Mouse (Mus musculus) kidney, postnatal 4 days (tissue): ENCODE data around the gene Elovl1.

Source experiments
- DNase-seq, 2 experiments: peaks; one replicate each; pipeline ENCODE4 v3.0.0; 2021; ENCODE audit warnings: mixed read lengths in 2 of 2

Gene Elovl1

DNA sequence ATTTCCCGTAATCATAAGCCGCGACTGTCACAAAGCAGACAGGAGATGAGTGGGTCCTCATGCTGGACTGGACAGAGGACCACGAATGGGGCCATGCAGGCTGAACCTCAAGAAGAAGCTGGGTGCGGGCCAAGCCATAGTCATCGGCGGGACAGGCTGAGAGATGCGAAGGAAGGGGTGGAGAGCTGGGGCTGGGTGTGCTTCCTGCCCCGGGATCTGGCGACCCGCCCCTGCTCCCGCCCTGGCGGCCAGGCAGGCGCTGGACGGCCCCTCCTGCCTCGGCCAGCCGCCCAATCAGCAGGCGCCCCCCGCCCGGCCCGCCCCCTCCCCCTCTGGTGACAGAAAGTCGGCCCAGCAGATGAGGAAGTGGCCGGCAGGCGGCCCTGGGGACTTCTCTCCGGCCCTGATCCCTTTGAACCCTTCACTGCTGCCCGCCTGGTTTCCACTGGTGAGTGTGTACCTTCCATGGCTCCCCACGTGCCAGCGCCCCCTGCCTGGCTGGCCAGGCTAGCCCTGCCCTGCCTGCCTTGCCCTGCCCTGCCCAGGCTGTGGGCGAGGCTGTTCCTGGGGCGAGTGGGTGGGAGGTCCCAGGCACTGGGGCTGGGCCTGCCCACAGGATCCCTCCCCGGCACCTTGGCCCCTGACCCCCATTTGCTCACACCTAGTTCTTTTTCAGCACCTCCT, at the start of gene Elovl1:
Gene Elovl1 (plus strand): TSS at position 326 of the 684 bp plus-strand sequence.
- peak; percentile 94 to 96 for DNase-seq

DNA sequence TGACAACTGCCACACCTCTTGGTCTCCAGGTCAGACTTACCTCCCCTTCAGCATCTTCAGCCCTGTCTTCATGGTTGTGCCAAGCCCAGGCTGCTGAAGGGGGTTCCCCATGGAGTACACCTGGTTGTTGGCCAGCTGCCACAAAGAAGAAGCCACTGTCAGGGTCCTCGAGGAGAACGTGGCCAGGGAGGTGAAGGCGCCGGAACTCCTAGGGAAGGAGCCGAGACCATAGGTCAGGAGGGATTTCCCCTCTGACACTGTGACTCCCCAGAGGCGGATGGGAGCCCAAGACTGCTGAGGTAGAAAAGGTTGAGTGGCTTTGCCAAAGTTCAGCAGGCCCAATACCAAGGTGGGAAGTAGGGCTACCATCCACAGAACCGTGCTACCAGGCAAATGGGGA, 44.6 kb upstream of the Elovl1 start:
- no peak for DNase-seq

DNA sequence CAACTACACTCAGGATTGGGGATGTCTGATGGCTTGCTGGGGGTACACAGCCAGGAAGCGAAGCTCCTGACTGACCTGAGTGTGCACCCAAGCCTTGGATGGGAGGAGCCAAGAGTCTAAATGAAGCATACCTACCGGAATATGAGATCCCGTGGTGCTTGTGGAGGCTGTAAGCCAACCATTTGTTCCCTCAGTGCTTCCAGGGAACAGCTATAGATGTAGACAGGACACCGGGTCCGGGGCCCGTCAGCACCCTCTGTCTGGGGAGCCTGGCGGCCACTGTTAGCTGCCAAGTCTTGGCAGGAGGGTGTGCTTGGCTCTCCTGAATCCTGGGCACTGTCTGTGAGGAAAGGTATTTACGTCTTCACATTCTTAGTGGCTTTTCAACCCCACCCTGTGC, 40.6 kb upstream of the Elovl1 start:
- DNase-seq = no peak

DNA sequence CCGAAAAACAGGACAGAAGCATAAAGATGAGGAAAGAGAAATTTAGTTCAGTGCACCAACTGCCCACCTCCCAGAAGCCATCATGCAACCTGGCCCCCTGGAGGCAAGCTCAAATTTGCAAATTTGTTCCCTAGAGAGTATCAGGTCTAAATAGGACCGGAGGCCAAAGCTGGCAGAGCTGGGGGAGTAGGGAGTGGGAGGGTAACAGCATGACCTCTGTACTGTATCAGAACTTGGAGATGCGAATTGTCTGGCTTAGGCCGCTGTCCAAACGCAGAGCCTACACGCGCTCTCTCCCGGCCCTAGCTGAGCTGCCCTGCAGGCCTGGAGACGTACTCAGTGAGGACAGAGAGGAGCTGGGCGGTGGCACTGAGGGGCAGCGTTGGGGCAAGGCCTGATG, 37.7 kb upstream of the Elovl1 start:
- no peak for DNase-seq

DNA sequence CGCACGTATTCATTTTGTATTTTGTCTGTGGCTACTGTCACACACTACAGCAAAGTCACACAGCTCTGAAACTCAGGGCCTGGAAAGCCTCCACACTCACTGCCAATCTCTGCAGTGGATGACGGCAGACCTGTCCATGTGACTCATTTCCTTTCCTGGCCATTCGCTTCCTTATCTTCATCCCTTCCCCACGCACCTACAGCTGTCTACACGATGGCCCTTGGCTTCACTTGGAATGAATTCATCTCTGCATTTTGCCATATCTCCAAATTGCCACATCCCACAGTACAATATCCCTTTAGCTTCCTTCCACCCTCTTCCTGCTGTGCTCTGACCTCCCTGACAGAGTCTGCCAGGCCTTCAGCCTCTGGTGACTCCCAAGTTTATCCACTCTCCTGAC, 33.4 kb upstream of the Elovl1 start:
- DNase-seq = no peak

DNA sequence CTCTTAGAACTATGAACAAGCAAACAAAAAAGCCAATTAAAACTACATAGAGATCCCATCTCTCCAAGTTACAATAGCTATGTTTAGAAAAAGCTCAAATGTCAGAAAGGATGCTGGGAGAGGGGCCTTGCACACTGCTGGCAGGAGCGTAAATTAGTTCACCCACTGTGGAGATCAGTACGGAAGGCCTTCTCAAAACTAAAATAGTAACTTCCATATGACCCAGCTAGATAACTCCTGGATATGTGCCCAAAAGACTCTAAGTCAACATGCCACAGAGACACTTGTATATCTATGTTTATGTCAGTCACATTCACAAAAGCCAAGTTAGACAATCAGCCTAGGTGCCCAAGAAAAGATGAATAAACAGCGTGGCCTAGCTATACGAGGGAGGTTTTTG, 32.6 kb upstream of the Elovl1 start:
- no peak for DNase-seq

DNA sequence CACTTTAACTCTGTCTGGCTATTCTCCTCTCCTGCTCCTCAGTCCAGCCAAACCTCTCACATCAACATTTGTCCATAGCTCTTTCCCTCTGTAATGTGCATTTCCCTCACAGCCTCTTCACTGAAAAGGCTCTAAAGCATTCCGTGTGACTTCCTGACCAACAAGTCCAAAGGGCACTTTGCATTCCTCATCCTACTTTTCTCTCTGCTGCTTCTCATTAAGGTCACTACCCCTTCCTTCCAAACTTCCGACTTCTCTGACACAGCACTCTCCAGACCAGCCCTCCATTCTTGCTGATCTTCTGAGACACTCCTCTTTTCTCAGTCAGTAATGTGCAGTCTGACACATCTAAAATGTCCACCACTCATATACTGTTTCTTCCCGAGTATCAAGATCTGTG, 31.5 kb upstream of the Elovl1 start:
- DNase-seq = peak in 1 of 2 experiments; percentile 7

DNA sequence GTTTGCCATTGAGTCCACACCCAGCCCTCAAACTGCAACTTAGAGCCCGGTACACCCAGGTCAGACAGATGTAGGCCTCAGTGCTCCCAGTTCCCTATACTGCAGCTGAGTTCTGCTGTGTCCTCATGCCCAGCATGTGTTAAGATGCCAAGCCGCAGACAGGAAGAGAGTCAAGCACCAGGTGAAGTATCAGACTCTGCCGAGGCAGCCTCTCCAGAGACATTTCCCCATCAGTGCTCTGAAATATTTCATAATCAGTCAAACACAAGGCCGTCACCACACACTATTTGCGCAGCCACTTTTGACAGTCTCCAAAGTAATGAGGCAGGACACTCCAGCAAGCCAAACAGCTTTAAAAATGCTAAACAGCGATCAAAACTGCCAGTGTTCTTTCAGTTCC, 29.5 kb upstream of the Elovl1 start:
- no peak for DNase-seq

DNA sequence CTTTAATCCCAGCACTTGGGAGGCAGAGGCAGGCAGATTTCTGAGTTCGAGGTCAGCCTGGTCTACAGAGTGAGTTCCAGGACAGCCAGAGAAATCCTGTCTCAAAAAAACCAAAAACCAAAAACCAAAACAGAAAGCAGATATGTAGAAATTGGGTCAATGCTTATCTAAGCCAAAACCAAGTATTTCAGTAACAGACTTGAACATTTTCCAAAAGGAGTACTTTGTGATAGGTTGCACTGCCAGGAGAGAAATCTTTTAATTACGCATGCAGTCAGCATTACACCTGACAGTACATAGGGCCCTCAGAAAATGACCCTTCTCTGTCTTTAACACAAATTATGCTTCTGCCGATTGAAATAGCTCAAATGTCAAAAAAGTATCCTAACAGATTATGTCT, 26.5 kb upstream of the Elovl1 start:
- no peak for DNase-seq

DNA sequence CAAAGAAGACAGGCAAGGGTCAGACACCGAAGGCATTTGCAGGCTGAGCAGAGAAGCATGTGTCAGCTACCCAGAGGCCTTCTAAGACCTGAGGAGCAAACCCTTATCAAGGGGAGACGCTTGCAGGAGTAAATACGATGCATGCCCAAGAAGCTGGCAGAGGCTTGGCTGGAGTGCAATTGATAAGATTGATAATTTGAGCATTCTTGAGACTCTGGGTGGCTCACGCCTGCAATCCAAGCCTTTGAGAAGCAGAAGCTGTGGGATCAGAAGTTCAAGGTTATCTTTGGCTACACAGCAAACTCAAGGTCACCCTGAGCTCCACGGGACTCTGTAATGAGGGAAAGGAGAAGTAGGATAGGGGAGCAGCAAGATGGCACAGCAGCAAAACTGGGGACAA, 26.0 kb upstream of the Elovl1 start:
- DNase-seq = no peak

DNA sequence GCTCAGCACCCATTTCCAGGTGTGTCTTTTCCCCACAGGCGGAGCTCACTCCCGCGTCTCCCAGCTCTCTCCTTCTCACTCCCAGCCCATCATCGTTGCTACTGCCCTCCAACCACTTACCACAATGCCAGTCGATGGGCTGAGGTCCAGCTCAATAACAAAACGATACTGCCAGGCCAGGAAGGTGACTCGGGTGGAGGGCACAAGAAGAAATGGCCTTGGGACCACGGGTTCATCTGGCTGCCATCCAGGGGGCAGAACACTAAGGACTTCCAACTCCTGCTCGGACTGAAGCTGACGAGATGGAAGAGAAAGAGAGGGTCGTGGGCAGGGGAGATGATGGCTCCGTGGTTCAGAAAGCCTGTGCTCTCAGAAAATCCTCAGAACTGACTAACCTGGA, 25.2 kb upstream of the Elovl1 start:
- no peak for DNase-seq

DNA sequence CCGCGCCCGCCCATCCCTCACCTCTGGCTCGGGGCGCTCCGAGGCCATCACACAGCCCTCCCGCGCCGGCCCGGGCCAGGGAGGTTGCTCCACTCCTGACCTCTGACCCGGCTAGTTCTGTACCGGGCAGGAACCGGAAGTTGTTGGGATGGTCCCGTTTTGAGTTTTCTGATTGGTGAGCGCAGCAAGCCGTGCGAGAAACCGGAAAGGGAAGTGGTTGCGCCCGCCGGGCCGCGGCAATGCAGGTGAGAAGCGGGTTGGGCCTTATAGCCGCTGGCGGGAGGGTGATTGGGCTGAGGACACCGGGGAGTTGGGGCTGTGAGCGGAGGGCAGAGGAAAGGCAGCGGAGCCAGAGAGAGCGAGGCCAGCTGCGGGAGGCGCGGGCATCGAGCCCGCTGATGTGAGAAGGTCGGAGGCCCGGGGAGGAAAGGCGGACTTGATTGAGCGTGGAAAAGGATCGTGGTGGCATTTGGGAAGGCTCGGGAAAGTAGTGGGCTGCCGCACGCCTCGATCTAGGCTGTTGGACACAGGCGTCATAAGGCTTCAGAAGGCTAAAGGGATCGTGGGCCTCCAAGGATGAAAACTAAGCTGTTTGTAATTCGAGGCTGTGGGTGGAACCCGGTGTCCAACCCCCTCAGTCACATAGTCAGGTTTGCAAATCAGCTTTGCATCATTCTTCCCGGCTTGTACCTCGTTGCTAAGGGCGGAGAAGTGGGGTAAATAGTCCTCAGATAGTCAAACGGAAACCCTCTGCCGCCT, 18.6 kb upstream of the Elovl1 start, which contains the start of the genes Szt2 and Med8:
Gene Szt2 (minus strand): TSS at position 132 of the 759 bp plus-strand sequence.
Gene Med8 (plus strand): TSS at position 196 of the 759 bp plus-strand sequence.
- DNase-seq = peak; percentile 90 to 94

DNA sequence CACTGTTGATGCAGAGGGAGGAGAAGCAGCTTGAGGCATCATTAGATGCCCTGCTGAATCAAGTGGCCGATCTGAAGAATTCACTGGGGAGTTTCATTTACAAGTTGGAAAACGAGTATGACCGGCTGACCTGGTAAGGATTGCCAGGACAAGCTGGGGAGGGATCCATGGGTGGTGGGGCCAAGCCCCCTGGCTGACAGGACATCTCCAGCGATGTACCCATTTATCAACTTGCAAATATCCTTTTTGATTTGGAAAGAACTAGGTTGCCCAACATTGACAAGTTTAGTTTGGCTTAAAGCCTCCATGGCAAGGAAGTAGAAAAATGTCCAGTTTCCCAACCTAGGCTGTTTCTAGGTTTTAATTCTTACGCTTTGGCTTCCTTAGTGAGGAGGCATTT, 17.0 kb upstream of the Elovl1 start:
- DNase-seq = no peak

DNA sequence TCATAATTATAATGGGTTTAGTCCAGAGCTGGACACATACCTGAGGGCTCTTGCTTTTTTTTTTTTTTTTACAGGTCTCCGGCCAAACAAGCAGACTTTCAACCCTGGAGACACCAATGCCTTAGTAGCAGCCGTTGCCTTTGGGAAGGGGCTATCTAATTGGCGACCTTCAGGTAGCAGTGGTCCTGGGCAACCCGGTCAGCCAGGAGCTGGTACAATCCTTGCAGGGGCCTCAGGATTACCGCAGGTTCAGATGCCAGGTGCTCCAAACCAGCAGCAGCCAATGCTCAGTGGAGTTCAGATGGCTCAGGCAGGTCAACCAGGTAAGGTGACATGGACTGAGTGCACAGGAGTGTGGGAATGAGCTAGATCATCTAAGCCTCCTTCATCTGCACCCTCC, 14.3 kb upstream of the Elovl1 start:
- DNase-seq = no peak

DNA sequence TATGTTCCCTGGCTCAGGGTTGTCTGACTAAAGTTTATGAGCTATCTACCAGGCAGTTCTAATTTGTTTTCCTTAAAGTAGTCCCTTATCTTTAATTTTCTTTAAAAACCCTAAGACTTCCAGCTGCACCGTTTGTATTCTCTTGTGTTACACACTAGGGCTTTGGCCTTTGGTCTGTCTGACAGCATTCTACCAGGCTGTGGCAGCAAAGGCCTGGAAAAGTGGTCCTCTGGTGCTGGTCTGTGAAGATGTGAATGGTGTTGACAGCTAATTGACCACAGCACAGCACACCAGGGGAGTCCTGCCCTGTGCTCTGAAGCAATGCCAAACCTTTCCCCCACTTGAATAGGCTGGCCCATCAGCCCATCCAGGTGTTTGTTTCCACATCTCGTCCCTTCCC, 12.1 kb upstream of the Elovl1 start:
- no peak for DNase-seq

DNA sequence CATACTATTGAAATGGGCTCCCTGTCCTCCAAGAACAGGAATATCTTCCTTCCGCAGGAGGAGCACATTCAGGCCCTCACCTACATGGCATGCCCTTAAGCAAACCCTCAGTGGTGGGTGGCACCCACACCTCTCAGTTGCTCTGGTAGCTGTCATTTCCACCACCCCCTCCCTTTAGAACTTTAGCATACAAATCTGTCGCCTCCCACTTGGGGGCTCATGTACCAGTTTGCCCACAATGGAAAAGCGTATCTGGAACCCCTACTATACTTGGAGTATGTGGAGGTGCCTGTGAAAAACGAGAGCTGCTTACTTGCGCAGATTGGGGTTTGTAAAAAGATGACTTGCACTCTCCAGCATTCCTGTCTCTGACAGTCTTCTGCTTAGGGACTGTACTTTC, 11.6 kb upstream of the Elovl1 start:
- no peak for DNase-seq

DNA sequence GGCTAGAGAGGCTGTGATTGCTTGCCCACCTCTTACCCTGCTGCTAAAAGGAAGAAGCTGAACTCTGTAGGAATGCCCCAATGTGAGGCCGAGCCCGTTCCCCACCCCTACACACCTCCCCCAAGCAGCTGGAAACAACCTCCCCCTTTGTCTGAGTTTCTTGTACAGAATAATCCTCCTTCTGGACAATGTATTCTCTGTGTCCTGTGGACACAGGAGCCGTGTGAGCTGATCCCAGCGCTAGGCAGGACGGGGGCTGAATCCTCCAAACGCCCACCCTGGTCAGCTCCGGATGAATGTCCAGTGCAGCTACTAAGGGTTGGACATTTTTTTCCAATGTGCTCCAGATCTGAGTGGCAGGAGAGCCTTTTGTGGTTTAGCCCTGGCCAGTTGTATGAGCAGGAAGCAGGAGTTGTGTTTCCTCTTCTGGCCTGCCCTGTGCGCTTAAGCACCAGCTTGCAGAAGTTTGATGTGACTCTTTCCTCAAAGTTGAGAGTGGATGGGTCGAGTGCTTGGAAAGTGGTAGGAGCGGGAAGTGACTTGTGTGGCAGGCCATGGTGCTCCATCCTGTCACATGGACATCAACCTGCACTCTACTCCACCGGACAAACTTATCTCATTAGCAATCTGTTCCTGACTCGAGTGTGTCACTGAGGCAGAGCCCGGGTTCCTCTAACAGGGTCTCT, 10.6 kb upstream of the Elovl1 start:
- no peak for DNase-seq

DNA sequence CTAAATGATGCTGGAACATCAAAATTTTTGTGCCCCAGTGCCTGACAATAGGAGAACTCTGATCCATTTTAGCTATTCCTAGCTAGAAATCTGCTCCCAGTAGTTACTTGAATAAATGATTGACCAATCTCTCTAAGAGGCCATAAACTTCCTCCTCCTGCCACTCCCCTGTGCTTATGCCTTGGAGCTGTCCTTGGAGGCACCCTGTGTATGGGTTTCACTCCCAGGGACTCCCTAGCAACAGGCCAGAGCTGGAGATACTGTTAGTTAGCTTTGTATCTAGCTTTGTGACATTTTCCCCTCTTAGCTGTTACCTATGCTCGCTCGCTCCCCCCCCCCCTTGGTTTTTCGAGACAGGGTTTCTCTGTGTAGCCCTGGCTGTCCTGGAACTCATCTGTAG, 6.5 kb upstream of the Elovl1 start:
- peak in 1 of 2 experiments; percentile 22 for DNase-seq

DNA sequence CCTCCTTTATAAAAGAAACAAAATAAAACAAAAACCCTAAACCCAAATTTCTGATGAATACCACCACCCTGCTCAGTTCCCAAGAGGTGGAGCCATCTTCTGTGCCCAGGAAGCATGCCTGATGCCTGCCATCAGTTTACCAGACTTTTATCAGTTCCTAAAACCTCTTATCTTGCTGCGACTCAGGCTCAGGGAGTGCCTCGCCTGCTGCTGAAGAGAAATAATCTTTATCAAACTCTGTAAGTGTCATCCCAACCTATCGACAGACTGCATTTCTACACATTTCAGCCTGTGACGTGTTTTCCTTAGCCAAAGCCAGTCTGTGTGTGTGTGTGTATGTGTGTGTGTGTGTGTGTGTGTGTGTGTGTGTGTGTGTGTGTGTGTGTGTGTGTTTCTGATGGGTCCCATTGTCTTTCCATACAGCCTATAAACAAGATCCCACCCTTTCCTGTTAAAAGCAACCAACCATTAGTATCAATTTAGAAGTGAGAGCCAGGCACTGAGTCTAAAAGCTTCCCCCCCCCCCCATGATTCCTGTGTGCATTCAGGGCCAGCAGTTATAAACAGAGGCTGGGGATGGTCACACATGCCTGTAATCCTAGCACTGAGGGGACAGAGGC, 3.2 kb upstream of the Elovl1 start:
- DNase-seq = no peak

DNA sequence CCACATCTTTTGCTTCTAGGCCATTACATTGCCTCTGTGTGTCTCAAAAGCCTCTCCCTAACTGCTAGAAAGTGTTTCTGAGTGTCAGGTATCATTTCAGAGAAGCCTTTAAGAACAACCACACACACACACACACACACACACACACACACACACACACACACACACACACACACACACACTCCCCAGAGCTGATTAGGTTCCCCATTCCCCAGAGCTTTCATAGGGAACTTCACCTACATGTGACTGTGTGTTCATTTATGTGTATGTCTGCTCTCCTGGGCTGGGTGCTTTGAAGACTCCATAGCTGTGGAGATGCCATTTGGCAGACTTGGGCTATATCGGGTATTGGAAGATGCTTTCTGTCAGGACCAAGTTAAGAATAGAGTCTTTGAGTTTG, 2.5 kb upstream of the Elovl1 start:
- no peak for DNase-seq

DNA sequence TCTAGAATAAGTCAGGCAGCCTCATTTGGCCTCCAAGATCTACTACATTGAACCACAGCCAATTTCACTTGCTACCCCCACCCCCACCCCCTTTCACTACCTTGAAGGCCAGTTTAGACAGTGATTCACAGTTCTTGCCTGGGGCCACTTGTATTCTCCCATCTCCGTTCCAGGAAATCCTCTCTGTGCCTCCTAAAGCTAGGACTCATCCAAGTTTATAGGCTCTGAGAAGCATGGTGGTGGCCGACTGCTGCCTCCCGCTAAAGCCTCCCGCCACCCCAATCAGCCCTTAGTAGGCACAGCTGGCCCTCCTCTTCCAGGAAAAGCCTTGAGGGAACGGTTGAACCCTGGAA, 502 bp upstream of the Elovl1 start:
- no peak for DNase-seq

DNA sequence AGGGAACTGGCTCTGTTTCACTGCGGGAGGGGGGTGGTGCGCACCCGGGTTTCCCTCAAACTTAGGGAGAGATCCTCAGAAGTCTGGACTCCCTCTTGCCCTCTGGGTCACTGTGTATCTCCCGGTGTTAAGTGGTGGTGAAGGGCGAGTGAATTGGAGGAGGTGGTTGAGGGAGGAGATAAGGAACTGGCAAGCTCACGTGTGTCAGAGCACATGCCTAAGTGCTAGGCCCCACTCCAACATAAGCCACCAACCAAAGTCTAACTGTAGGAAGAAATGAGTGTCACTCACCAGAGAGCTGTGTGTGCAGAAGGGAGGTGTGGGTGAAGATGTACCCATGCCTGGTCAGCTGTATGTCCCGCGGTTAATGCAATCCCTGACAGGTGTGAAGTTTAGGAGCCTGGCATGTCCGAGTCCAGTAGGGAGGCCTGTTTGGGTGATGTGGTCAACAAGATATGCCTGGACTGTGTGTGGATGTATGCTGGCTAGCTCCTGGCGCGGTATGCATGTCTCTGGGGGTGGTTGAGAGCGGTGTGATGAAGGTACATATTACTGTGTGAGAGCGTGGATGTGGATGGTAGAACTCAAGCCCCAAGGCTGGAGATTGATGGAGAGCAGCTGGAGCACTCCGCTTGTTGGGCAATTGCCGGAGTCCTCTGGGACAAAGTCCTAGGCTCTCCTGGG, 780 bp downstream of the Elovl1 start:
- peak; percentile 26 to 41 for DNase-seq
